Mouse (Mus musculus) lung, embryonic 14.5 days (tissue): Measurements from ENCODE around the gene Fam178b. TPM values are rescaled to one million over a fixed set of nuclear protein-coding genes. Genes with fewer than 3 reads are reported as not detected.

ENCODE experiments used
- ATAC-seq: fragments of 200-750 bp; cut with Nextera tagmentation; 2 replicates; pipeline ENCODE4 v1.8.0; 2017; ENCODE audit warnings: mild to moderate bottlenecking, moderate TSS enrichment, moderate library complexity; ENCODE audit not compliant: insufficient read depth
- DNase-seq: peaks from one replicate; pipeline ENCODE4 v3.0.0-alpha.2; 2015
- H3K27ac ChIP-seq: fragments of 300-500 bp; sonication (generic); 2 replicates; pipeline ENCODE4 v1.5.1; 2014; ENCODE audit warnings: low read depth, mild to moderate bottlenecking, moderate library complexity
- H3K27me3 ChIP-seq: fragments of 300-500 bp; sonication (generic); 2 replicates; pipeline ENCODE4 v1.6.1; 2014; ENCODE audit warnings: low read length, control low read depth; ENCODE audit not compliant: insufficient read depth
- H3K36me3 ChIP-seq: fragments of 300-500 bp; sonication (generic); 2 replicates; pipeline ENCODE4 v1.6.1; 2014; ENCODE audit warnings: control low read depth; ENCODE audit not compliant: insufficient read depth
- H3K4me1 ChIP-seq: fragments of 300-500 bp; sonication (generic); 2 replicates; pipeline ENCODE4 v1.6.1; 2014; ENCODE audit warnings: antibody characterized with exemption, control low read depth; ENCODE audit not compliant: insufficient read depth
- H3K4me2 ChIP-seq: fragments of 300-500 bp; sonication (generic); 2 replicates; pipeline ENCODE4 v1.6.1; 2014; ENCODE audit warnings: mild to moderate bottlenecking
- H3K4me3 ChIP-seq: fragments of 300-500 bp; sonication (generic); 2 replicates; pipeline ENCODE4 v1.5.1; 2014; ENCODE audit warnings: low read depth, low read length
- H3K9ac ChIP-seq: fragments of 300-500 bp; sonication (generic); 2 replicates; pipeline ENCODE4 v1.6.1; 2014
- H3K9me3 ChIP-seq: fragments of 300-500 bp; sonication (generic); 2 replicates; pipeline ENCODE4 v1.6.1; 2016; ENCODE audit warnings: low read depth, low read length, control low read depth
- CTCF ChIP-seq: IDR thresholded peaks from 2 replicates; pipeline ENCODE4 v1.5.1; 2016; ENCODE audit warnings: antibody characterized with exemption, low read depth
- WGBS: fragments of 180-500 bp; shearing (Covaris S2); extraction: QIAGEN DNeasy Blood & Tissue Kit; methylation state at CpG from one replicate; pipeline ENCODE4 v1.1.7; 2014; 5-methylcytosine and 5-hydroxymethylcytosine counted together
- polyA plus RNA-seq: library from polyadenylated mRNA; unstranded; fragments of >200 nt; fragmentation: Nextera tagmentation; extraction: Ambion mirVana; gene quantifications from 2 replicates; pipeline ENCODE4 v1.2.1, GENCODE M21; 2014

Fam178b gene
- polyA plus RNA-seq, 1 experiment from 2014 or later: 1.9 TPM

DNA sequence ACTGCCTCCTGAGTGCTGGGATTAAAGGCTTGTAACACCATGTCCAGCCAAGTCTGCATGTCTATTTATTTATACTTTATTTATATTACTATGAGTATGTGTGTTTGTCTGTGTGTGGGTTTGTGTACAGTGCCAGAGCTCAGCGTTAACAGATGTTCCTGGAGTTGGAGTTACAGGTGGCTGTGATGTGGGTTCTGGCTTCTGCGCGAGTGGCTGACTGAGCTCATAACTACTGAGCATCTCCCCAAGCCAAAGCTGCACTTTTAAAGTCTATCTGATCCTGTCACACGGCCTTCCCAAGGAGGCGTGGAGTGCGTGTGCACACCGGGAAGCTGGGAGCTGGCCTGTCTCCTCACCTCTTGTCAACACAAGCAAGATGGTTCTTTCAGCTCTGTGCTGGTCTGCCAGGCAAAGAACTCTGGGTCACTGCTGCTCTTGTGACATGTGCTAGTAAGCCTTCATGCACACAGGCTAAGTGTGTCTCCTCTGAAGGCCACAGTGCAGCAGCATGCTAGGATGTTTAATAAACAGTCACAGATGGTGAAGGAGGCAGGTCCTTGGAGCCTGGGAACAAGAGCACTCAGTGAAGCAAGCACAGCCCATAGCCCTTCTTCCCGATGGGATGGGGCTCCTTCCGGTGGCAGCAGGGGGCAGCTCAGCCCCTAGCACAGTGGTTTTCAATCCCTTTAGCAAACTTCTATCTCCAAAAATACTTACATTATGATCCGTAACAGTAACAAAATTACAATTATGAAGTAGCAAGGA is 87.6 kb downstream of the Fam178b start:
- Histone ChIP-seq H3K4me2 (no peak overlapping the region), H3K4me1 (peaks cover 14% of the 10 kb centered on the region), H3K9me3 (no peaks in the 10 kb centered on the region), H3K36me3 (no peaks in the 10 kb centered on the region), H3K9ac (no peak overlapping the region), H3K27ac (peak overlapping the region; percentile 82), H3K27me3 (no peaks in the 10 kb centered on the region), H3K4me3 (no peak overlapping the region)
- 33% methylated on average over 10 of the region's 10 CpGs for WGBS
- DNase-seq: peak; percentile 64
- peak; percentile 67; the same call in 1 of the 2 replicates for ATAC-seq
- TF ChIP-seq CTCF: 0 out of 2 replicates have a peak, but pooled peaks have one; percentile 12

DNA sequence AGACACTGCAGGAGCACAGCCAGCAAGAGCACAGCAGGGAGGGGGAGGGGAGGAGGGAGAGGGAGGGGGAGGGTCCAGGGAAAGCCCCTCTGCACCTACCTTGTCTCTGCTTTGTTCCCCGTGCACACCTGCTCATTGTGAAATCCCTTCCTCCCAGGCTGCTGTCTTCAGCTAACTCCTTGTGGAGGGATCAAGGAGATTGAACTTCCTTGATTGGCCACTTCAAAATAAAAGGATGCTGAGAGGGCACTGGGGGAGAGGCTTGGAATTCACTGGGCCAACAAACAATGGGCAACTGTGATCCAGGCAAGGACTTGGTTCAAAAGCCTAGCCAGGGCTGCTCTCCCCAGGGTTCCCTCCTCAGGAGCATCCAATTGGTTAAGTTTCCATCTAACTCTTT is 89.9 kb downstream of the Fam178b start:
- WGBS: 38% methylated on average over 1 of the region's 1 CpGs
- Histone ChIP-seq H3K27me3 (no peaks in the 10 kb centered on the region), H3K4me1 (peaks cover 36% of the 10 kb centered on the region), H3K9me3 (no peaks in the 10 kb centered on the region), H3K4me2 (no peak overlapping the region), H3K9ac (no peak overlapping the region), H3K4me3 (no peak overlapping the region), H3K27ac (peak overlapping the region; percentile 75), H3K36me3 (no peaks in the 10 kb centered on the region)
- ATAC-seq: no peak
- no peak for DNase-seq
- no peak for TF ChIP-seq CTCF

DNA sequence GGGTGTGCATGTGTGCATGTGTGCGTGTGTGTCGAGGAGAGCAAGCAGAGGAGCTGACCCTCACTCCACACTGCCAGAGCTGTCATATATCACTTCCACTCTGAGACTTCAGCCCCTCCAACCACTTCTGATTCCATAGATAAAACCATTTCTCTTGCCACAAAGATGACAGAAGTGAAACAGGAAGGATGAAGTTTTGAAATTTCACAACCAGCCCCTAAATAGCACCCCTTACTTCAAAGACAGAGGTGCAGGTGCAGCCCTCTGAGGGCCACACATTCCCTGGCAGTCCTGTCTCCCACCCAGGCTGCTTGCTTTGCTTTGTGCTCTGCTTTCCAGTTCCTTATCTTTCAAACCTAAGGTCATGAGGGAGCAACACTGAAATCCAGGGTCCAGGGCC is 91.6 kb downstream of the Fam178b start:
- no peak overlapping the region for H3K27ac ChIP-seq
- no peak for ATAC-seq
- H3K4me1 ChIP-seq: peaks cover 36% of the 10 kb centered on the region
- no peaks in the 10 kb centered on the region for H3K27me3 ChIP-seq
- no peak for DNase-seq
- 53% methylated on average over 2 of the region's 2 CpGs for WGBS
- no peak overlapping the region for H3K4me3 ChIP-seq
- H3K36me3 ChIP-seq: no peaks in the 10 kb centered on the region
- no peak overlapping the region for H3K9ac ChIP-seq
- no peak overlapping the region for H3K4me2 ChIP-seq
- no peak for TF ChIP-seq CTCF
- no peaks in the 10 kb centered on the region for H3K9me3 ChIP-seq

DNA sequence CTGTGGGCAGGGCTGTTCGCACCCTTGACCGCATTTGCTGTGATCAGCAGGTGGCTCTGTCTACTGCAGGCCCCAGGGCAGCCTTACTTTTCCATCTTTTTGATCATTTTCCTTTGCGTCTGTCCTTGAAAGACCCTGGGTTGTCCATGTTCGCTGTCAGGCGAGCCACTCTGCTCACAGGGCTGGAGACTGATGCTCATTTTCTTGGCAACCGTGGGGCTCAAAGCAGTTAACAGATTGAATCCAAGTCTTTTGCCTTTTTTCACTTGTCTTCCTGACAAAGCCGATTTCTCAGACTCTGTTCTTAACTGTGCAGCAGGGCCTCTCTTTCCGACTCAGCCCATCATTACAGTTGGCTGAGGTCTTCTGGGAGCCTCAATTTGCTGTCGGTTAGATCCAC is 92.3 kb downstream of the Fam178b start:
- TF ChIP-seq CTCF: no peak
- Histone ChIP-seq H3K4me2 (no peak overlapping the region), H3K4me1 (peaks cover 29% of the 10 kb centered on the region), H3K27ac (peak overlapping the region; percentile 46; the same call in 1 of the 2 replicates), H3K4me3 (no peak overlapping the region), H3K9ac (no peak overlapping the region), H3K36me3 (no peaks in the 10 kb centered on the region), H3K27me3 (no peaks in the 10 kb centered on the region), H3K9me3 (no peaks in the 10 kb centered on the region)
- ATAC-seq: no peak
- no peak for DNase-seq
- 58% methylated on average over 9 of the region's 9 CpGs for WGBS

DNA sequence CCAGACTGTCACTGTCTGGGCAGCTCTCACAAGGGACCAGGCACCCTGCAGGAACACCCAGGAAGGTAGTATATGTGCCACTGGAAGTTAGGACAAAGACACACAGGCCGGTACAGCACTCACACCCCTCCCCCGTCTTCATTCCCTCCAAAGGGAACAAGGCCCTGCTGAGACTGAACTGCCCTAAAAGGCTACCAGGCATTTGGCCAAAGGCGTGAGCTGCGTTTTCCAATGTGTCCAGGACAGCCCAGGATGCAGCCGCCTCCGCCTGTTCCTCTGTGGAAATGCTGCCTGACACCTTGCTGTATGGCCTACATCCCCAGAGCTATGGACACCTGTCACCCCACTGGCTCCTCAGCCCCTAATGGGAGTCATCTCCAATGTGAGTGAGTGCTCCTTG is 93.5 kb downstream of the Fam178b start:
- no peaks in the 10 kb centered on the region for H3K27me3 ChIP-seq
- ATAC-seq (peak; percentile 50), DNase-seq (peak; percentile 83)
- H3K4me1 ChIP-seq: peaks cover 24% of the 10 kb centered on the region
- peak overlapping the region; percentile 24; the same call in 1 of the 2 replicates for H3K4me2 ChIP-seq
- 39% methylated on average over 6 of the region's 6 CpGs for WGBS
- no peak overlapping the region for H3K4me3 ChIP-seq
- H3K36me3 ChIP-seq: no peaks in the 10 kb centered on the region
- H3K9me3 ChIP-seq: no peaks in the 10 kb centered on the region
- TF ChIP-seq CTCF: no peak
- peak overlapping the region; percentile 36 for H3K9ac ChIP-seq
- peak overlapping the region; percentile 78 for H3K27ac ChIP-seq

DNA sequence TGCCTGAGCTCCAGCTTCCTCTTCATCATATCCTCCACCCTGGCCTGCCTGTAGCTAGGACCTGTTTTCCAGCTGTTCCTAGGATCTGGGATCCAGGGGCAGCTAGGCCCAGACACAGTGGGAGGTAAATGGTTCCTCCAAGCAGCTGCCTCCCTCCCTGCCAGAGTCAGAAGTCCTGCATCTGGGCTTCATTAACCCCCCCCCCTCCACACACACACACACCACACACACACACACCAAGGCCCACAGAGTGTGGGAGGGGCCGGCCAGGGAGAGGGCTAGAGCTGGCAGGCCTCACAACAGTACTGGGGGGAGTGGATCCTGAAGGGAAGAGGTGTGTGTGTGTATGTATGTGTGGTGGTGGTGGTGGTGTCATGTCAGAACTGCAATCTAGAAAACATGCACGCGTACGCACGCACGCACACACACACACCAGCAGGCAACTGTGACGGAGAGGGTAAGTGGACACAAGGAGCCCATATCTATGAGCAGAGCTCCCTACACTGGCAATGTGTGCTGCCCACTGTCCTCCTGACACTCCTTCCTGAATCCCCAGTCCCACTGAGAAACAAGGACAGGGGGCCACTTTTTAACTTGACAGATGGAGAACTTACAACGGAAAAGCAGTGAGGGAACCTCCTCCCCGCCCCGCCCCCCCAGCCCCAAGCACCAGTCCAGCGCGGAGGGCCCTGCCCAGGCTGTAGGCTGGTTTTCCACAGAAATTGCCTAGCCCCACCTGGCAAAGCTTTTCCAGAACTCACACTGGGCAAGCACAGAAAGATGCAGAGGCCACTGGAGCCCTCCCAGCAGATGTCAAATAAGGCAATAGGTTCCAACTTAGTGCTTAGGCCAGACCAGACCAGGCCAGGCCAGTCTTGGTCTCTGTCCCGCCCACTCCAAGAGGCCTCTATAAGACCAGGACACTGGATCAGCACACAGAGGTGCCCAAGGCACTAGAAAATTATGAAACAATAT is 94.2 kb downstream of the Fam178b start:
- ATAC-seq: peak; percentile 77
- H3K9me3 ChIP-seq: no peaks in the 10 kb centered on the region
- DNase-seq: peak; percentile 71

DNA sequence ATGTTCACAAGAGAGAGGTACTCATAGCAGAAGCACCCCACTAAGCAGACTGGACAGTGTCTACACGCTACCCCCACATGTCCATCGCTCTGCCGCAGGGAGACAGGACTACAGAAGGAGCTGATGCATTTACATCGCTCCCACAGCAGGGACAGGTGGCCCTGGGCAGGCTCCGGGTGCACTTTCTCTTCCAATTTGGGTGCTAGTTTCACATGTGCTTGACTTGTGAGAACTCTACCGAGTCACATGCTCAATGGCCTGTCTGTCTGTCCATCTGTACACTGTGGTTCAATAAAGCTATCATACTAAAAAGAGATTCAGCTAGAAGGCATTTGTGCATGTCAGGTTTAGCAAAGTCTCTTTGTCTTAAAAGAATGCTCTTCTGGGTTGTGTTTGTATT is 95.1 kb downstream of the Fam178b start:
- WGBS: 81% methylated on average over 6 of the region's 6 CpGs
- ATAC-seq (no peak), DNase-seq (no peak)
- Histone ChIP-seq H3K4me3 (no peak overlapping the region), H3K4me1 (peaks cover 24% of the 10 kb centered on the region), H3K9me3 (no peaks in the 10 kb centered on the region), H3K4me2 (no peak overlapping the region), H3K9ac (no peak overlapping the region), H3K27ac (peak overlapping the region; percentile 78; the same call in 1 of the 2 replicates), H3K36me3 (no peaks in the 10 kb centered on the region), H3K27me3 (no peaks in the 10 kb centered on the region)
- TF ChIP-seq CTCF: no peak

More for the DNA sequence above, 94.2 kb downstream of the Fam178b start:
- Histone ChIP-seq H3K4me3 (no peak overlapping the region), H3K4me1 (peaks cover 24% of the 10 kb centered on the region), H3K27me3 (no peaks in the 10 kb centered on the region), H3K4me2 (peak overlapping the region; percentile 24), H3K9ac (peak overlapping the region; percentile 36), H3K27ac (peak overlapping the region; percentile 78), H3K36me3 (no peaks in the 10 kb centered on the region)
- WGBS: 51% methylated on average over 13 of the region's 13 CpGs
- TF ChIP-seq CTCF: no peak
